Mouse (Mus musculus) heart, postnatal 0 days (tissue): ENCODE data around the gene Wipf2.
"Not testable (repeated sequence)": the region's sequence is repeated elsewhere in the genome, so short reads cannot be mapped to it uniquely, and the experiment has no call there.

Source experiments
- CTCF ChIP-seq: IDR thresholded peaks from 2 replicates; pipeline ENCODE4 v1.5.1; 2016; ENCODE audit warnings: antibody characterized with exemption, control low read depth, low read depth
- EP300 ChIP-seq: IDR thresholded peaks from 2 replicates; pipeline ENCODE4 v1.6.1; 2016; ENCODE audit warnings: antibody characterized with exemption, low read depth

- TF ChIP-seq CTCF, EP300: not testable (repeated sequence)
These were observed 70.4 kb downstream of the Wipf2 start for GRCm38 (mm10) chr11:98933847-98934246.
